Mouse (Mus musculus) megakaryocyte-erythroid progenitor cell, adult 5-6 weeks (primary cell): ENCODE results near the gene Parp14. TPM values are rescaled to one million over a fixed set of nuclear protein-coding genes. Genes with fewer than 3 reads are reported as not detected.
"Not testable (repeated sequence)": the region's sequence is repeated elsewhere in the genome, so short reads cannot be mapped to it uniquely, and the experiment has no call there.

Experiments
- ATAC-seq: replicated peaks from 2 replicates; pipeline ENCODE4 v1.8.0; 2016; ENCODE audit warnings: mild to moderate bottlenecking, inconsistent platforms; ENCODE audit not compliant: severe bottlenecking, poor library complexity, low FRiP score, low TSS enrichment
- total RNA-seq, 2 experiments: library from RNA; stranded (forward) in 1 of 2; stranded (reverse) in 1 of 2; fragments of 200-1000, 215-1000 nt in 1 of 2; fragments of >200 nt in 1 of 2; fragmentation: Nextera tagmentation in 1 of 2; gene quantifications; 2 replicates each; pipeline ENCODE4 v1.2.3; 2014 to 2017

The Parp14 gene
- total RNA-seq (2014; fragmentation: Nextera tagmentation) (8.3 and 9.3 TPM in 2 replicates), total RNA-seq (2017) (8.4 and 13.8 TPM in 2 replicates)

GRCm38 (mm10) chr16:35871048-35871851 is at the start of gene Parp14:
TSS of gene Parp14 (minus strand) at chr16:35871544.
- ATAC-seq, result peak; percentile 66

GRCm38 (mm10) chr16:35918721-35919543 is 47.6 kb upstream of the Parp14 start:
- ATAC-seq, result peak; percentile 72

GRCm38 (mm10) chr16:35914301-35914700 is 43.0 kb upstream of the Parp14 start:
- no peak for ATAC-seq

GRCm38 (mm10) chr16:35913526-35913925 is 42.2 kb upstream of the Parp14 start:
- peak; percentile 66; the same call in 1 of the 2 replicates for ATAC-seq

GRCm38 (mm10) chr16:35911449-35911848 is 40.1 kb upstream of the Parp14 start:
- no peak for ATAC-seq

- peak; percentile 66 for ATAC-seq
Measured at GRCm38 (mm10) chr16:35907432-35908201, 36.3 kb upstream of the Parp14 start.

GRCm38 (mm10) chr16:35906887-35907286 is 35.5 kb upstream of the Parp14 start:
- no peak for ATAC-seq

GRCm38 (mm10) chr16:35905819-35906485 is 34.6 kb upstream of the Parp14 start:
- no peak for ATAC-seq

GRCm38 (mm10) chr16:35905355-35905754 is 34.0 kb upstream of the Parp14 start:
- ATAC-seq, result no peak

- no peak for ATAC-seq
Measured at GRCm38 (mm10) chr16:35904121-35904736, 32.9 kb upstream of the Parp14 start.

- no peak for ATAC-seq
Measured at GRCm38 (mm10) chr16:35903014-35903640, 31.8 kb upstream of the Parp14 start.

- no peak for ATAC-seq
Measured at GRCm38 (mm10) chr16:35900541-35900940, 29.2 kb upstream of the Parp14 start.

GRCm38 (mm10) chr16:35894997-35895396 is 23.7 kb upstream of the Parp14 start:
- no peak for ATAC-seq

- not testable (repeated sequence) for ATAC-seq
Measured at GRCm38 (mm10) chr16:35891603-35892002, 20.3 kb upstream of the Parp14 start.

GRCm38 (mm10) chr16:35890645-35891044 is 19.3 kb upstream of the Parp14 start:
- peak; percentile 61 for ATAC-seq

- no peak for ATAC-seq
Measured at GRCm38 (mm10) chr16:35888910-35889309, 17.6 kb upstream of the Parp14 start.

GRCm38 (mm10) chr16:35888174-35888573 is 16.8 kb upstream of the Parp14 start:
- ATAC-seq, result no peak

- peak; percentile 48 for ATAC-seq
Measured at GRCm38 (mm10) chr16:35874416-35874815, 3.1 kb upstream of the Parp14 start.
